Mouse (Mus musculus): ENCODE measurements around the gene Rap2a. TPM values are rescaled to one million over a fixed set of nuclear protein-coding genes. Genes with fewer than 3 reads are reported as not detected.

The Rap2a gene
- total RNA-seq, 4 experiments from 2014 or later, result 67.6 to 82.7 (median 71.8) TPM

- no peak for DNase-seq (ENCODE audit: low spot score in 2 of 2)
Observed at GRCm38 (mm10) chr14:120499601-120500000, 21.4 kb downstream of the Rap2a start.

- DNase-seq (ENCODE audit: low spot score in 2 of 2), result peak in 1 of 2 experiments; percentile 57
Observed at GRCm38 (mm10) chr14:120500021-120500560, 21.8 kb downstream of the Rap2a start.

GRCm38 (mm10) chr14:120500791-120501190, 22.5 kb downstream of the Rap2a start:
- no peak for DNase-seq (ENCODE audit: low spot score in 2 of 2)

GRCm38 (mm10) chr14:120503641-120504040, 25.4 kb downstream of the Rap2a start:
- no peak for DNase-seq (ENCODE audit: low spot score in 2 of 2)

GRCm38 (mm10) chr14:120504423-120504822, 26.2 kb downstream of the Rap2a start:
- no peak for DNase-seq (ENCODE audit: low spot score in 2 of 2)

- DNase-seq (ENCODE audit: low spot score in 2 of 2), result no peak
Observed at GRCm38 (mm10) chr14:120504928-120505461, 26.8 kb downstream of the Rap2a start.

GRCm38 (mm10) chr14:120505918-120506317, 27.7 kb downstream of the Rap2a start:
- DNase-seq (ENCODE audit: low spot score in 2 of 2), result no peak

- peak in 1 of 2 experiments; percentile 51 for DNase-seq (ENCODE audit: low spot score in 2 of 2)
Observed at GRCm38 (mm10) chr14:120507516-120507915, 29.3 kb downstream of the Rap2a start.

GRCm38 (mm10) chr14:120508566-120509365, 30.5 kb downstream of the Rap2a start:
- DNase-seq (ENCODE audit: low spot score in 2 of 2), result no peak

GRCm38 (mm10) chr14:120509366-120509640, 31.1 kb downstream of the Rap2a start:
- DNase-seq (ENCODE audit: low spot score in 2 of 2), result no peak

GRCm38 (mm10) chr14:120511821-120512220, 33.6 kb downstream of the Rap2a start:
- no peak for DNase-seq (ENCODE audit: low spot score in 2 of 2)

GRCm38 (mm10) chr14:120514821-120515271, 36.6 kb downstream of the Rap2a start:
- no peak for DNase-seq (ENCODE audit: low spot score in 2 of 2)

- no peak for DNase-seq (ENCODE audit: low spot score in 2 of 2)
Observed at GRCm38 (mm10) chr14:120515376-120515775, 37.1 kb downstream of the Rap2a start.

- no peak for DNase-seq (ENCODE audit: low spot score in 2 of 2)
Observed at GRCm38 (mm10) chr14:120518706-120519105, 40.5 kb downstream of the Rap2a start.

GRCm38 (mm10) chr14:120519921-120520320, 41.7 kb downstream of the Rap2a start:
- no peak for DNase-seq (ENCODE audit: low spot score in 2 of 2)

GRCm38 (mm10) chr14:120520843-120521242, 42.6 kb downstream of the Rap2a start:
- no peak for DNase-seq (ENCODE audit: low spot score in 2 of 2)

- DNase-seq (ENCODE audit: low spot score in 2 of 2), result no peak
Observed at GRCm38 (mm10) chr14:120523296-120523695, 45.1 kb downstream of the Rap2a start.

- no peak for DNase-seq (ENCODE audit: low spot score in 2 of 2)
Observed at GRCm38 (mm10) chr14:120525644-120526043, 47.4 kb downstream of the Rap2a start.

- no peak for DNase-seq (ENCODE audit: low spot score in 2 of 2)
Observed at GRCm38 (mm10) chr14:120533301-120533700, 55.1 kb downstream of the Rap2a start.

GRCm38 (mm10) chr14:120534841-120535271, 56.6 kb downstream of the Rap2a start:
- DNase-seq (ENCODE audit: low spot score in 2 of 2), result no peak

GRCm38 (mm10) chr14:120535446-120535845, 57.2 kb downstream of the Rap2a start:
- DNase-seq (ENCODE audit: low spot score in 2 of 2), result no peak

GRCm38 (mm10) chr14:120535924-120536323, 57.7 kb downstream of the Rap2a start:
- DNase-seq (ENCODE audit: low spot score in 2 of 2), result no peak

GRCm38 (mm10) chr14:120539128-120539527, 60.9 kb downstream of the Rap2a start:
- DNase-seq (ENCODE audit: low spot score in 2 of 2), result no peak
